Mouse (Mus musculus): ENCODE results near the gene Abhd12b. TPM values are rescaled to one million over a fixed set of nuclear protein-coding genes. Genes with fewer than 3 reads are reported as not detected.

Gene Abhd12b
- polyA plus RNA-seq, 1 experiment from 2014 or later = 0.18 TPM

DNA sequence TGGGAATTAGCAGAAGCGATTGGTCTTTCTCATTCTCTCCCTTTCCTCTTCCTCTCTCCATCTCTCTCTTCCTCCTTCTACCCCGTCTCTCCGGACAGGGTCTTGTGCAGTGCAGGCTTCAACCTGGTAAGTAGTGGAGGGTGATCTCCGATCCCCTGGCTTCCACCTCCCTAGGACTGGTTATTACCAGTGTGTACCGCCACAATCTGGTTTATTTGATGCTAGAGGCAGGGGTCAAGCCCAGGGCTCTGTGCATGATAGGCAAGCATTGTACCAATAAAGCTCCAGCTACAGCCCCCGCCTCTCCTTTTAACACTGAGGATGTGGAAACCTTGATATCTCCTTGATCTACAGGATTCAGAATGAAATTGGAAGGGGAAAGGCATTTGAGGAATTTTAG is 59.7 kb downstream of the Abhd12b start:
- Histone ChIP-seq H3K4me1 (ENCODE audit: control insufficient read depth, insufficient read depth, low read depth, low read length) (no peaks in the 10 kb centered on the region; the same call in 1 of the 2 replicates), H3K4me2 (ENCODE audit: low read length) (no peak overlapping the region), H3K9me3 (ENCODE audit: control insufficient read depth, low read length) (no peaks in the 10 kb centered on the region), H3K36me3 (ENCODE audit: control insufficient read depth, insufficient read depth, low read length) (no peaks in the 10 kb centered on the region), H3K27me3 (replicated peaks; ENCODE audit: control insufficient read depth, insufficient read depth, low read length) (no peaks in the 10 kb centered on the region), H3K9ac (ENCODE audit: low read depth, low read length) (no peak overlapping the region), H3K27ac (ENCODE audit: low read depth, low read length) (no peak overlapping the region), H3K4me3 (ENCODE audit: low read length) (no peak overlapping the region)
- ATAC-seq = no peak
- WGBS = 93% methylated on average over 6 of the region's 6 CpGs

- H3K27ac ChIP-seq (ENCODE audit: low read depth, low read length) = no peak overlapping the region
- no peaks in the 10 kb centered on the region for H3K36me3 ChIP-seq (ENCODE audit: control insufficient read depth, insufficient read depth, low read length)
- H3K4me1 ChIP-seq (ENCODE audit: control insufficient read depth, insufficient read depth, low read depth, low read length) = no peaks in the 10 kb centered on the region; the same call in 1 of the 2 replicates
- no peaks in the 10 kb centered on the region for H3K9me3 ChIP-seq (ENCODE audit: control insufficient read depth, low read length)
- H3K9ac ChIP-seq (ENCODE audit: low read depth, low read length) = no peak overlapping the region
- ATAC-seq = no peak
- no peak overlapping the region for H3K4me3 ChIP-seq (ENCODE audit: low read length)
- no peaks in the 10 kb centered on the region for H3K27me3 ChIP-seq (replicated peaks; ENCODE audit: control insufficient read depth, insufficient read depth, low read length)
- H3K4me2 ChIP-seq (ENCODE audit: low read length) = no peak overlapping the region
- 83% methylated on average over 8 of the region's 8 CpGs for WGBS
Measured at GRCm38 (mm10) chr12:70214281-70214680, 60.3 kb downstream of the Abhd12b start.

GRCm38 (mm10) chr12:70216229-70216800 is 62.4 kb downstream of the Abhd12b start:
- WGBS = 33% methylated on average over 16 of the region's 16 CpGs
- Histone ChIP-seq H3K36me3 (ENCODE audit: control insufficient read depth, insufficient read depth, low read length) (no peaks in the 10 kb centered on the region), H3K9ac (ENCODE audit: low read depth, low read length) (no peak overlapping the region), H3K27me3 (replicated peaks; ENCODE audit: control insufficient read depth, insufficient read depth, low read length) (no peaks in the 10 kb centered on the region), H3K4me2 (ENCODE audit: low read length) (no peak overlapping the region), H3K27ac (ENCODE audit: low read depth, low read length) (no peak overlapping the region), H3K4me3 (ENCODE audit: low read length) (no peak overlapping the region), H3K9me3 (ENCODE audit: control insufficient read depth, low read length) (no peaks in the 10 kb centered on the region), H3K4me1 (ENCODE audit: control insufficient read depth, insufficient read depth, low read depth, low read length) (no peaks in the 10 kb centered on the region; the same call in 1 of the 2 replicates)
- no peak for ATAC-seq

DNA sequence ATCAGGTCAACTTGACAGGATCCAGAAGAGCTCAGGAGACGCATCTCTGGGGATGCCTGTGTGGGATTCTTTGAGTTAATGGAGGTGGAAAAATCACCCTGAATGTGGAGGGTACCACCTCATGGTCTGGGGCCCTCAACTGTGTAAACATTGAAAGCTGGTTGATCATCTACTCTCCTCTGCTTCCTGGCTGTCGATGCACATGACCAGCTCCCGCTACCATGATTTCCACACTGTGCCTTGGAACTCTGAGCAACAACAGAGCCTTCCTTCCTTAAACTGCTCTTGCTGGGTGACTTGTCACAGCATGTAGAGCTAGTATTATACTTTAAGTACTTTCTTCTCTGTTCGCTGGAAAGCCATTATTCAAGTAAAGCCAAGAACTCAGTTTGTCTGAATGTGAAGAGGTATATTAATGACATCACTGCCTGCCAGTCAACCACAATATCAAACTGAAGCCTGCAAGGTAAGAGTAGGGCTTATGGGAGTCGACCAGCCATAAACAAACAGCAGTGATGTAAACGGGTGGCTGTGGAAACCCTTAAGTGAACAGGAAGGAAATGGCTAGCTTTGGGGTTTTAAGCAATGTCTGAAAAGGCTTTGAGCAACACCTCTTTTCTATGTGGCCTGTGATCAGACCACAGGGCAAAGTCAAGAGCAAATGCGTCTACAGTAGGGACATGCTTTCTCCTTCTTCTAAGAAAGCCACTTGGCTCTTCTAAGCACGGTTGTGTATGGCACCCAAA is 65.0 kb downstream of the Abhd12b start:
- Histone ChIP-seq H3K4me2 (ENCODE audit: low read length) (no peak overlapping the region), H3K9me3 (ENCODE audit: control insufficient read depth, low read length) (no peaks in the 10 kb centered on the region), H3K36me3 (ENCODE audit: control insufficient read depth, insufficient read depth, low read length) (no peaks in the 10 kb centered on the region), H3K4me3 (ENCODE audit: low read length) (no peak overlapping the region), H3K9ac (ENCODE audit: low read depth, low read length) (no peak overlapping the region), H3K4me1 (ENCODE audit: control insufficient read depth, insufficient read depth, low read depth, low read length) (no peaks in the 10 kb centered on the region; the same call in 1 of the 2 replicates), H3K27me3 (replicated peaks; ENCODE audit: control insufficient read depth, insufficient read depth, low read length) (no peaks in the 10 kb centered on the region), H3K27ac (ENCODE audit: low read depth, low read length) (no peak overlapping the region)
- ATAC-seq = no peak
- 89% methylated on average over 8 of the region's 8 CpGs for WGBS

DNA sequence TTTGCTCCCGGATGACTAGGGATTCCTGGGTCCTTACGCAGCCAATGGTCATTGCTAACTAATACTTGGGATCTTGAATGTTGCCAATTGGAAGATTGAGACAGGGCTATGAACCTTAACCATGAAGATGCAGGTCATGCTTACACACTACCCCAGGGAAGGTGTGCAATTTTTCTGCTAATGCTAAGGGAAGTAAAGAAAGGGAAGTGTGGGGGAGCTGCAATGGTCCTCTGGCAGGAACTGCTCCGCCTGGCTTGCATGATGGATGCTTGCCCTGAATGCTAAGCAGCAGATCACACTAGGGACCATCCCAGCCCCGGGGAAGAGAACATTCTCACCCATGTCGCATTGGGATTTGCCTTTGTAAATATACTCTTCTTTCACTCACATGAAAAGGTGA is 67.5 kb downstream of the Abhd12b start:
- peaks cover 4% of the 10 kb centered on the region; the same call in 1 of the 2 replicates for H3K27me3 ChIP-seq (replicated peaks; ENCODE audit: control insufficient read depth, insufficient read depth, low read length)
- H3K9me3 ChIP-seq (ENCODE audit: control insufficient read depth, low read length) = no peaks in the 10 kb centered on the region
- 71% methylated on average over 5 of the region's 5 CpGs for WGBS
- H3K36me3 ChIP-seq (ENCODE audit: control insufficient read depth, insufficient read depth, low read length) = no peaks in the 10 kb centered on the region
- ATAC-seq = no peak
- H3K4me1 ChIP-seq (ENCODE audit: control insufficient read depth, insufficient read depth, low read depth, low read length) = no peaks in the 10 kb centered on the region; the same call in 1 of the 2 replicates
- H3K4me2 ChIP-seq (ENCODE audit: low read length) = no peak overlapping the region
- no peak overlapping the region for H3K9ac ChIP-seq (ENCODE audit: low read depth, low read length)
- no peak overlapping the region for H3K4me3 ChIP-seq (ENCODE audit: low read length)
- H3K27ac ChIP-seq (ENCODE audit: low read depth, low read length) = no peak overlapping the region

DNA sequence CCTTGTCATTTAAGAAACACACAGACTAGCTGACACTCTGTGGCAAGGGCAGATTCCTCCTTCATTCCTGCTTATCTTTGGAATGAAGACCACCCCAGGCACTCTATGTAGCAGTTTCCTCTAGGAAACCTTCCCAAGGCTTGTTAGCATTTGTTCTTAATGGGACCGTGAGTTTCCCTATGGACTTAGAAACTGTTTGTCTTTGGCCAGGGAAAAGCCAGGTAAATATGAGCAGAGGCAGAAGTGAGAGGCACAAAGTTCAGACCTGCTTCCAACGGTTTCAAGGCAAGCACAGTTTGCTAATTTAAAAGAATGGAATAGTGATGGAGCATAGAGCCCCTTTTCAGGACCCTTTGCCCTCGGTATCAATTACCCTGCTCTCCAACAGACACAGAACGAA is 69.4 kb downstream of the Abhd12b start:
- Histone ChIP-seq H3K9ac (ENCODE audit: low read depth, low read length) (no peak overlapping the region), H3K27me3 (replicated peaks; ENCODE audit: control insufficient read depth, insufficient read depth, low read length) (peaks cover 6% of the 10 kb centered on the region; the same call in 1 of the 2 replicates), H3K4me2 (ENCODE audit: low read length) (no peak overlapping the region), H3K4me3 (ENCODE audit: low read length) (no peak overlapping the region), H3K36me3 (ENCODE audit: control insufficient read depth, insufficient read depth, low read length) (no peaks in the 10 kb centered on the region), H3K9me3 (ENCODE audit: control insufficient read depth, low read length) (no peaks in the 10 kb centered on the region), H3K27ac (ENCODE audit: low read depth, low read length) (no peak overlapping the region), H3K4me1 (ENCODE audit: control insufficient read depth, insufficient read depth, low read depth, low read length) (peaks cover 12% of the 10 kb centered on the region)
- no peak for ATAC-seq
- 68% methylated on average over 4 of the region's 4 CpGs for WGBS

DNA sequence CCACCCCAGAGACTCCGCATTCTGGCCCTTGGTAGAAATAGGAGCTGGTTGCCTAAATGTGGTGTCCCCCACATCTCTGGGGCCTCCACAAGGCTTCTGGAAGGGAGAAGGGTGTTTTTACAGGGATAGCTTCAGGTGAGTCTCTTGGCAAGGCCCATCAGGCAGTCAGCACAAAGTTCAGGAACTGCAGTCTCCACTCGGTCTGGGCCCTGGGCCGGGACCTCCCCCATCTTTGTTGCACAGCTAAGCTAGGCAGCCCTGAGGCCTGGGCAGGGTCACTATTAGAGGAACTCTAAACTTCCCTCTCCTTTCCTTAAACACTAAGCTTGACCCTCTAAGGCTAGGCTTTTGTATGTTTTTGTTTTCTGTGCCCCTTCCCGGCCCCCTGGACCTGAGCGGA is 72.7 kb downstream of the Abhd12b start:
- H3K36me3 ChIP-seq (ENCODE audit: control insufficient read depth, insufficient read depth, low read length) = no peaks in the 10 kb centered on the region
- H3K27ac ChIP-seq (ENCODE audit: low read depth, low read length) = no peak overlapping the region
- peak overlapping the region; percentile 50 for H3K4me3 ChIP-seq (ENCODE audit: low read length)
- ATAC-seq = no peak
- H3K4me1 ChIP-seq (ENCODE audit: control insufficient read depth, insufficient read depth, low read depth, low read length) = peaks cover 12% of the 10 kb centered on the region
- peak overlapping the region; percentile 69 for H3K4me2 ChIP-seq (ENCODE audit: low read length)
- H3K9ac ChIP-seq (ENCODE audit: low read depth, low read length) = peak overlapping the region; percentile 73
- peaks cover 6% of the 10 kb centered on the region; the same call in 1 of the 2 replicates for H3K27me3 ChIP-seq (replicated peaks; ENCODE audit: control insufficient read depth, insufficient read depth, low read length)
- no peaks in the 10 kb centered on the region for H3K9me3 ChIP-seq (ENCODE audit: control insufficient read depth, low read length)
- WGBS = 35% methylated on average over 5 of the region's 5 CpGs

DNA sequence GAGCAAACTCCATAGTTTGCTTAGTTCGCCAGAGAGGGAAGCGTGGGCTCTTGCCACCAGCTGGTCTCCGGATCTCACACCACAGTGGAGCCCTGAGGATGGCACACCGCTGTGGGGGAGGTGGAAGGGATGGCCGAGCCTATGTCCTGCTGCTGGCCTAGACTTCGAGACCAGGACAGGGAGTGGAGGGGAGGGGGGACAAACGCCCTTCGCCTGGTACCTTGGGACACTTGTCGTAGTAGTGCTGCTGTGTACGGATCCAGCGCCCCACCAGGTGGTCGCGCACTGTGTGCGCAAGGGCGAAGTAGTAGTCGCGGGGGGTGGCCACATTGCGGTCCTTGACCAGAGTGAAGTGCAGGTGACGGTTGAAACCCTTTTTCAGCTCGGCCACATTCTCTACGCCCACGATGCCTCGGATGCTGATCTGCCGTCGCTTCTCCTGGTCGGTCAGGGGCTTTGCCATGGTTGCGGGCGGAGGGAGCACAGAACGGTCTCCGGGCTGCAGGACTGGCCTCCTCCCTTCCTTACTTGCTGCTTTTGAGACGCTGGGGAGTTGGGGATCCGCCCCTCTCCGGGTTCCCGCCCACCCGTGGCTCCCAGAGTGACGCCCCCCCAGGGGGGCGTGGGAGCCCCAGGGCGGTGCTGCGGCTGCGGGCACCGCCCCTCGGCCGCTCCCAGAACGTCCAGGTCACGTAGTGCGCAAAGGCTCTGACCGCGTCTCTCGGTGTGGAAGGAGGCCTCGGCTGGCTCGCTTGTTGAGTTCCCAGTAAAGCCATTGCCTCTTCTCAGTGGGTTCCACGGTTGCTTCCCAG is 73.4 kb downstream of the Abhd12b start:
- H3K9ac ChIP-seq (ENCODE audit: low read depth, low read length) = peak overlapping the region; percentile 73
- H3K4me1 ChIP-seq (ENCODE audit: control insufficient read depth, insufficient read depth, low read depth, low read length) = peaks cover 12% of the 10 kb centered on the region
- H3K4me3 ChIP-seq (ENCODE audit: low read length) = peak overlapping the region; percentile 50
- WGBS = 1% methylated on average over 44 of the region's 52 CpGs
- peak overlapping the region; percentile 69 for H3K4me2 ChIP-seq (ENCODE audit: low read length)
- H3K36me3 ChIP-seq (ENCODE audit: control insufficient read depth, insufficient read depth, low read length) = no peaks in the 10 kb centered on the region
- H3K9me3 ChIP-seq (ENCODE audit: control insufficient read depth, low read length) = no peaks in the 10 kb centered on the region
- peak; percentile 82 for ATAC-seq
- no peak overlapping the region for H3K27ac ChIP-seq (ENCODE audit: low read depth, low read length)
- H3K27me3 ChIP-seq (replicated peaks; ENCODE audit: control insufficient read depth, insufficient read depth, low read length) = peaks cover 6% of the 10 kb centered on the region; the same call in 1 of the 2 replicates

DNA sequence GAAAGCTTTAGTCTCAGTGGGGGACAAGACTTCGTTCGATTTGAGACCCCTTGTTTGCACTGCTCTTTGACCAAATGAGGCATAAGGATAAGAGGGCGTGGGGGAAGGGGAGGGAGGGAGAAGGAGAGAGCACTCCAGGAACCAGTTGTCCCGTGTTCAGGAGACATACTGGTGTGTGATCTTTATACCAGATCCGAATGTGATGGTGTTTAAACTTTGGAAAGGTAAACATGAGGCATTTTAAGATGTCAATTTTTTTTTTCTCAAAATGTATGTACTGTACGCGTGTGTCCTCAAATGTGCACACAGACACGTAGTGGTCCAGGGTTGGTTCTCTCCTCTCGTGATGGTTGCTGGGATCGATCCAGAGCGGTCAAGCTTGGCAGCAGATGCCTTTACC is 74.2 kb downstream of the Abhd12b start:
- Histone ChIP-seq H3K4me1 (ENCODE audit: control insufficient read depth, insufficient read depth, low read depth, low read length) (peaks cover 12% of the 10 kb centered on the region), H3K4me3 (ENCODE audit: low read length) (no peak overlapping the region), H3K9me3 (ENCODE audit: control insufficient read depth, low read length) (no peaks in the 10 kb centered on the region), H3K36me3 (ENCODE audit: control insufficient read depth, insufficient read depth, low read length) (no peaks in the 10 kb centered on the region), H3K27ac (ENCODE audit: low read depth, low read length) (no peak overlapping the region), H3K4me2 (ENCODE audit: low read length) (no peak overlapping the region), H3K9ac (ENCODE audit: low read depth, low read length) (no peak overlapping the region), H3K27me3 (replicated peaks; ENCODE audit: control insufficient read depth, insufficient read depth, low read length) (peaks cover 6% of the 10 kb centered on the region; the same call in 1 of the 2 replicates)
- ATAC-seq = no peak
- 65% methylated on average over 11 of the region's 11 CpGs for WGBS

Data from hindbrain, embryonic 16.5 days (tissue).